Comparison of ENCODE assay signal across 10 mouse cellular contexts in the genomic region with DNA sequence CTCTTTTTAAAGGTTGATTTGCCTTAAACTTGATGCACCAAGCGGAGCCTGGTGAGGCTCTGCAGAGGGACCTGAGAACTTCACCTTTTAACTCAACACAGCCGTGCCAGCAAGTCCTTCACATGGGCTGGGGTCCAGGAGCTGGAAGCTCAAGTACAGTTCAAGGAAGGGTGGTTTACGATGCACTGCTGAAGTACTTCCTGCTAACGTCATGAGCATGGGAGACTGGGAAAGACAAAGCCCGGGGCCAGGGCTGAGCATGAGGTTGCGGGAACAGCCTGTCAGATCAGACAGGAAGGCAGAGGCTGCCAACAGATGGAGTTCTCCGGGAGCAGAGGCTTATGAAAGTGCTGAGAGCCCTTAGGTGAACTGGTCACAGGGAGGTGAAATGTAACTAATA. TPM values are rescaled to one million over a fixed set of nuclear protein-coding genes. Genes with fewer than 3 reads are reported as not detected.
DNase-seq lines count a peak whose midpoint lies in the region; ATAC-seq and TF ChIP-seq lines count a peak whose summit lies in the region.
"Had no signal": no experiment of that assay in that cellular context is flagged by ENCODE, and none has a peak within 500 bp of the region (broad histone marks: within the 10 kb centered on the region; RNA-seq: fewer than 3 reads in every experiment).

No protein-coding gene starts in this region.

- H3K4me2 ChIP-seq in kidney, embryonic 14.5 days (replicated peaks; ENCODE audit: low read depth, low read length) = no peak overlapping the region
- H3K4me2 ChIP-seq: embryonic facial prominence, embryonic 12.5 days; stomach, embryonic 15.5 days had no signal

- peak; percentile 62; the same call in 1 of the 2 replicates for ATAC-seq in kidney, embryonic 14.5 days (ENCODE audit: low FRiP score, low TSS enrichment)
- no peak for ATAC-seq in activated CD4-positive, CD25-positive, alpha-beta regulatory T cell, adult 4 months

- DNase-seq in gastrocnemius, adult 2 months = peak; percentile 30
- no peak for DNase-seq in gastrocnemius, adult 8-10 months (ENCODE audit: low spot score in 2 of 2)
- DNase-seq in heart, adult 2 months = peak; percentile 33 to 42
- DNase-seq in lung, postnatal 4 days = peak; percentile 85 to 92
- no peak for DNase-seq in thymus, adult 2 months
- no peak for DNase-seq in layer of hippocampus, adult 2 months (ENCODE audit: low spot score in 2 of 2)

- no peak overlapping the region for H3K9ac ChIP-seq in heart, adult 2 months (ENCODE audit: low read depth, low read length)
- no peak overlapping the region for H3K9ac ChIP-seq in kidney, embryonic 14.5 days (ENCODE audit: low read depth, low read length)
- H3K9ac ChIP-seq: embryonic facial prominence, embryonic 12.5 days; stomach, embryonic 15.5 days had no signal

- H3K27me3 ChIP-seq in heart, adult 2 months (ENCODE audit: control insufficient read depth, insufficient read depth, low read length) = no peaks in the 10 kb centered on the region
- H3K27me3 ChIP-seq in kidney, embryonic 14.5 days (ENCODE audit: control insufficient read depth, insufficient read depth, low read length) = no peaks in the 10 kb centered on the region
- H3K27me3 ChIP-seq in thymus, adult 2 months (ENCODE audit: control insufficient read depth, insufficient read depth, low read length) = no peaks in the 10 kb centered on the region
- H3K27me3 ChIP-seq: embryonic facial prominence, embryonic 12.5 days; stomach, embryonic 15.5 days had no signal

- H3K4me1 ChIP-seq in heart, adult 2 months (ENCODE audit: control insufficient read depth, insufficient read depth, low read length) = no peaks in the 10 kb centered on the region; the same call in 1 of the 2 replicates
- no peaks in the 10 kb centered on the region for H3K4me1 ChIP-seq in kidney, embryonic 14.5 days (ENCODE audit: control insufficient read depth, insufficient read depth, low read length)
- no peaks in the 10 kb centered on the region for H3K4me1 ChIP-seq in thymus, adult 2 months (replicated peaks; ENCODE audit: control insufficient read depth, insufficient read depth, low read length)
- H3K4me1 ChIP-seq: stomach, embryonic 15.5 days had no signal

- H3K4me3 ChIP-seq in gastrocnemius, adult 2 months = no peak overlapping the region
- no peak overlapping the region for H3K4me3 ChIP-seq in heart, adult 2 months
- no peak overlapping the region for H3K4me3 ChIP-seq in kidney, embryonic 14.5 days (ENCODE audit: low read length)
- H3K4me3 ChIP-seq in thymus, adult 2 months (ENCODE audit: control insufficient read depth, insufficient read depth, low read length) = no peak overlapping the region
- no peak overlapping the region for H3K4me3 ChIP-seq in layer of hippocampus, adult 2 months
- H3K4me3 ChIP-seq: embryonic facial prominence, embryonic 12.5 days; stomach, embryonic 15.5 days had no signal

- H3K36me3 ChIP-seq in heart, adult 2 months (ENCODE audit: control insufficient read depth, insufficient read depth, low read length) = no peaks in the 10 kb centered on the region
- no peaks in the 10 kb centered on the region for H3K36me3 ChIP-seq in kidney, embryonic 14.5 days (ENCODE audit: control insufficient read depth, insufficient read depth, low read length)
- H3K36me3 ChIP-seq in thymus, adult 2 months (ENCODE audit: control insufficient read depth, insufficient read depth, low read length) = no peaks in the 10 kb centered on the region
- H3K36me3 ChIP-seq: embryonic facial prominence, embryonic 12.5 days; stomach, embryonic 15.5 days had no signal

- 13% methylated on average over 7 of the region's 7 CpGs for WGBS in heart, adult 2 months
- WGBS in kidney, embryonic 14.5 days = 33% methylated on average over 7 of the region's 7 CpGs
- WGBS in thymus, adult 2 months = 48% methylated on average over 7 of the region's 7 CpGs

- TF ChIP-seq EP300 in heart, adult 2 months (IDR thresholded peaks at IDR 0.05; ENCODE audit: insufficient read depth, low read depth, low read length) = peak; percentile 63; the same call in 1 of the 2 replicates

- no peaks in the 10 kb centered on the region for H3K9me3 ChIP-seq in kidney, embryonic 14.5 days (ENCODE audit: control insufficient read depth, low read length)
- H3K9me3 ChIP-seq: embryonic facial prominence, embryonic 12.5 days; stomach, embryonic 15.5 days had no signal

- no peak for TF ChIP-seq CTCF in gastrocnemius, adult 2 months (IDR thresholded peaks at IDR 0.05)
- TF ChIP-seq CTCF in heart, adult 2 months (IDR thresholded peaks at IDR 0.05) = no peak
- TF ChIP-seq CTCF in thymus, adult 2 months (IDR thresholded peaks at IDR 0.05; ENCODE audit: borderline replicate concordance, control insufficient read depth, extremely low read depth, insufficient read depth, low read length, poor library complexity) = no peak
- no peak for TF ChIP-seq CTCF in layer of hippocampus, adult 2 months (conservative IDR thresholded peaks at IDR 0.05)

- H3K79me2 ChIP-seq in heart, adult 2 months (replicated peaks; ENCODE audit: control insufficient read depth, insufficient read depth, low read length) = no peaks in the 10 kb centered on the region

- 0 out of 2 replicates have a peak overlapping the region, but pooled peaks have one; percentile 31 for H3K27ac ChIP-seq in gastrocnemius, adult 2 months
- H3K27ac ChIP-seq in heart, adult 2 months = no peak overlapping the region
- no peak overlapping the region for H3K27ac ChIP-seq in kidney, embryonic 14.5 days (ENCODE audit: low read depth, low read length)
- H3K27ac ChIP-seq in thymus, adult 2 months (ENCODE audit: control insufficient read depth, insufficient read depth, low read length) = no peak overlapping the region
- H3K27ac ChIP-seq in layer of hippocampus, adult 2 months = no peak overlapping the region
- H3K27ac ChIP-seq: embryonic facial prominence, embryonic 12.5 days; stomach, embryonic 15.5 days had no signal

- no peak for TF ChIP-seq POLR2A in heart, adult 2 months (IDR thresholded peaks at IDR 0.05; ENCODE audit: insufficient read depth, low read depth, low read length)
- no peak for TF ChIP-seq POLR2A in thymus, adult 2 months (IDR thresholded peaks at IDR 0.05; ENCODE audit: control insufficient read depth, extremely low read depth, insufficient read depth, low read length, poor library complexity)

- intact Hi-C loops in gastrocnemius, adult 2 months (cut with DNase I) = no loop called here
- intact Hi-C loops in heart, adult 2 months (cut with DNase I) = no loop called here

RNA-seq across cellular contexts. Expression of gene Cma1, which starts 10.9 kb away (rescaled TPM):
- total RNA-seq in gastrocnemius, adult 2 months (2021) = 1 to 10 TPM in 1 of 2 experiments, under 1 TPM in 1; 0.99 to 3.2 TPM
- total RNA-seq in gastrocnemius, adult 8-10 months (2022) = 1 to 10 TPM in 3 of 4 experiments, under 1 TPM in 1; 0.99 to 5.3 (median 1.8) TPM
- total RNA-seq in heart, adult 2 months (2021) = 1 to 10 TPM; 1.3 to 1.8 TPM
- polyA plus RNA-seq in heart, adult 2 months (2012; rRNA removed) = 2.1 and 2.5 TPM in 2 replicates
- polyA plus RNA-seq in kidney, embryonic 14.5 days (2014; fragmentation: Nextera tagmentation; extraction: Ambion mirVana) = 0.30 and 1.1 TPM in 2 replicates
- polyA plus RNA-seq in thymus, adult 2 months (2012; rRNA removed) = 1.7 and 2.0 TPM in 2 replicates
- polyA plus RNA-seq in activated CD4-positive, CD25-positive, alpha-beta regulatory T cell, adult 4 months (2017; shearing (Covaris generic)) = not detected
- under 1 TPM in 1 of 2 experiments, not detected in 1; 0.69 TPM for total RNA-seq in layer of hippocampus, adult 2 months (2021)

RNA-seq across cellular contexts. Expression of gene Cma2, which starts 17.2 kb away (rescaled TPM):
- under 1 TPM in 1 of 2 experiments, not detected in 1; 0.28 TPM for total RNA-seq in gastrocnemius, adult 2 months (2021)
- total RNA-seq in gastrocnemius, adult 8-10 months (2022) = not detected
- total RNA-seq in heart, adult 2 months (2021) = not detected
- polyA plus RNA-seq in heart, adult 2 months (2012; rRNA removed) = not detected in 2 replicates
- not detected in 2 replicates for polyA plus RNA-seq in kidney, embryonic 14.5 days (2014; fragmentation: Nextera tagmentation; extraction: Ambion mirVana)
- 0.28 TPM in 1 of 2 replicates, not detected in the other for polyA plus RNA-seq in thymus, adult 2 months (2012; rRNA removed)
- not detected for polyA plus RNA-seq in activated CD4-positive, CD25-positive, alpha-beta regulatory T cell, adult 4 months (2017; shearing (Covaris generic))
- total RNA-seq in layer of hippocampus, adult 2 months (2021) = not detected
- polyA plus RNA-seq: embryonic facial prominence, embryonic 12.5 days; stomach, embryonic 15.5 days had no signal

RNA-seq across cellular contexts. Expression of gene Sdr39u1, which starts 33.5 kb away (rescaled TPM):
- 100 to 1,000 TPM; 113 to 127 TPM for total RNA-seq in gastrocnemius, adult 2 months (2021)
- 100 to 1,000 TPM; 137 to 151 (median 145) TPM for total RNA-seq in gastrocnemius, adult 8-10 months (2022)
- 100 to 1,000 TPM; 112 to 127 TPM for total RNA-seq in heart, adult 2 months (2021)
- 142 and 156 TPM in 2 replicates for polyA plus RNA-seq in heart, adult 2 months (2012; rRNA removed)
- 61.3 and 64.7 TPM in 2 replicates for polyA plus RNA-seq in kidney, embryonic 14.5 days (2014; fragmentation: Nextera tagmentation; extraction: Ambion mirVana)
- polyA plus RNA-seq in thymus, adult 2 months (2012; rRNA removed) = 50.2 and 54.8 TPM in 2 replicates
- polyA plus RNA-seq in activated CD4-positive, CD25-positive, alpha-beta regulatory T cell, adult 4 months (2017; shearing (Covaris generic)) = 10 to 100 TPM; 66.2 to 86.2 TPM
- total RNA-seq in layer of hippocampus, adult 2 months (2021) = 10 to 100 TPM; 63.5 to 78.7 TPM

RNA-seq across cellular contexts. Expression of gene Khnyn, which starts 48.8 kb away (rescaled TPM):
- total RNA-seq in gastrocnemius, adult 2 months (2021) = 1 to 10 TPM; 6.4 to 8.1 TPM
- total RNA-seq in gastrocnemius, adult 8-10 months (2022) = 1 to 10 TPM; 4.4 to 6.3 (median 4.9) TPM
- 10 to 100 TPM in 1 of 2 experiments, 1 to 10 TPM in 1; 8.8 to 11.6 TPM for total RNA-seq in heart, adult 2 months (2021)
- polyA plus RNA-seq in heart, adult 2 months (2012; rRNA removed) = 9.3 and 13.3 TPM in 2 replicates
- polyA plus RNA-seq in kidney, embryonic 14.5 days (2014; fragmentation: Nextera tagmentation; extraction: Ambion mirVana) = 7.0 and 9.7 TPM in 2 replicates
- polyA plus RNA-seq in thymus, adult 2 months (2012; rRNA removed) = 33.7 and 35.5 TPM in 2 replicates
- polyA plus RNA-seq in activated CD4-positive, CD25-positive, alpha-beta regulatory T cell, adult 4 months (2017; shearing (Covaris generic)) = 10 to 100 TPM in 1 of 2 experiments, 1 to 10 TPM in 1; 9.9 to 11.6 TPM
- 10 to 100 TPM; 13.2 to 14.7 TPM for total RNA-seq in layer of hippocampus, adult 2 months (2021)

RNA-seq across cellular contexts. Expression of gene Cbln3, which starts 49.4 kb away (rescaled TPM):
- not detected for total RNA-seq in gastrocnemius, adult 2 months (2021)
- total RNA-seq in gastrocnemius, adult 8-10 months (2022) = not detected
- under 1 TPM in 1 of 2 experiments, not detected in 1; 0.18 TPM for total RNA-seq in heart, adult 2 months (2021)
- 0.06 TPM in 2 replicates for polyA plus RNA-seq in heart, adult 2 months (2012; rRNA removed)
- polyA plus RNA-seq in kidney, embryonic 14.5 days (2014; fragmentation: Nextera tagmentation; extraction: Ambion mirVana) = 0.23 and 0.31 TPM in 2 replicates
- 0.04 and 0.09 TPM in 2 replicates for polyA plus RNA-seq in thymus, adult 2 months (2012; rRNA removed)
- under 1 TPM in 1 of 2 experiments, not detected in 1; 0.24 TPM for polyA plus RNA-seq in activated CD4-positive, CD25-positive, alpha-beta regulatory T cell, adult 4 months (2017; shearing (Covaris generic))
- under 1 TPM; 0.32 to 0.54 TPM for total RNA-seq in layer of hippocampus, adult 2 months (2021)

Comparison
In these comparisons a context has a peak if more than half of its experiments do, and no peak if none do; other contexts are left out.
1. DNase-seq: peak in gastrocnemius, adult 2 months (single experiment), heart, adult 2 months (2 of 2) and lung, postnatal 4 days (2 of 2); none in gastrocnemius, adult 8-10 months (0 of 2), thymus, adult 2 months (single experiment) and layer of hippocampus, adult 2 months (0 of 2).